Mouse (Mus musculus) hindbrain, embryonic 12.5 days (tissue): ENCODE measurements around the gene Slc51b. TPM values are rescaled to one million over a fixed set of nuclear protein-coding genes. Genes with fewer than 3 reads are reported as not detected.

Experiments used
- ATAC-seq: fragments of 200-750 bp; cut with Nextera tagmentation; 2 replicates; pipeline ENCODE4 v1.8.0; 2017; ENCODE audit warnings: moderate TSS enrichment; ENCODE audit not compliant: low FRiP score
- H3K27ac ChIP-seq: fragments of 300-500 bp; sonication (generic); 2 replicates; pipeline ENCODE4 v1.5.1; 2016; ENCODE audit warnings: mild to moderate bottlenecking
- H3K27me3 ChIP-seq: fragments of 300-500 bp; sonication (generic); 2 replicates; pipeline ENCODE4 v1.6.1; 2016; ENCODE audit warnings: mild to moderate bottlenecking
- H3K36me3 ChIP-seq: fragments of 300-500 bp; sonication (generic); 2 replicates; pipeline ENCODE4 v1.6.1; 2016; ENCODE audit warnings: mild to moderate bottlenecking
- H3K4me1 ChIP-seq: fragments of 300-500 bp; sonication (generic); 2 replicates; pipeline ENCODE4 v1.6.1; 2016
- H3K4me2 ChIP-seq: fragments of 300-500 bp; sonication (generic); replicated peaks from 2 replicates; pipeline ENCODE4 v1.6.1; 2016; ENCODE audit warnings: mild to moderate bottlenecking
- H3K4me3 ChIP-seq: fragments of 300-500 bp; sonication (generic); 2 replicates; pipeline ENCODE4 v1.5.1; 2016; ENCODE audit warnings: mild to moderate bottlenecking
- H3K9ac ChIP-seq: fragments of 300-500 bp; sonication (generic); 2 replicates; pipeline ENCODE4 v1.6.1; 2016; ENCODE audit warnings: mild to moderate bottlenecking, moderate library complexity
- H3K9me3 ChIP-seq: fragments of 300-500 bp; sonication (generic); replicated peaks from 2 replicates; pipeline ENCODE4 v1.6.1; 2016; ENCODE audit warnings: mild to moderate bottlenecking
- WGBS: fragments of 180-500 bp; shearing (Covaris S2); methylation state at CpG from one replicate; pipeline ENCODE4 v1.1.7; 2016; 5-methylcytosine and 5-hydroxymethylcytosine counted together
- polyA plus RNA-seq: library from polyadenylated mRNA; unstranded; fragments of >200 nt; fragmentation: Nextera tagmentation; extraction: Ambion mirVana; gene quantifications from 2 replicates; pipeline ENCODE4 v1.2.1, GENCODE M21; 2016

Gene Slc51b
- polyA plus RNA-seq, 1 experiment from 2014 or later = not detected

GRCm38 (mm10) chr9:65384276-65384675 is 38.5 kb downstream of the Slc51b start:
- Histone ChIP-seq H3K27ac (no peak overlapping the region), H3K9ac (no peak overlapping the region), H3K27me3 (peaks cover 4% of the 10 kb centered on the region), H3K36me3 (no peaks in the 10 kb centered on the region), H3K9me3 (no peaks in the 10 kb centered on the region), H3K4me2 (no peak overlapping the region), H3K4me1 (peaks cover 2% of the 10 kb centered on the region; the same call in 1 of the 2 replicates), H3K4me3 (no peak overlapping the region)
- 71% methylated on average over 3 of the region's 3 CpGs for WGBS
- no peak for ATAC-seq

- no peak for ATAC-seq
- no peak overlapping the region for H3K9ac ChIP-seq
- no peak overlapping the region for H3K4me3 ChIP-seq
- H3K9me3 ChIP-seq = no peaks in the 10 kb centered on the region
- no peak overlapping the region for H3K4me2 ChIP-seq
- 0 out of 2 replicates have a peak, but pooled peaks cover 3% of the 10 kb centered on the region for H3K36me3 ChIP-seq
- 71% methylated on average over 3 of the region's 3 CpGs for WGBS
- peaks cover 2% of the 10 kb centered on the region; the same call in 1 of the 2 replicates for H3K4me1 ChIP-seq
- H3K27ac ChIP-seq = no peak overlapping the region
- H3K27me3 ChIP-seq = no peaks in the 10 kb centered on the region
These were observed 40.0 kb downstream of the Slc51b start for GRCm38 (mm10) chr9:65382751-65383097.

GRCm38 (mm10) chr9:65382031-65382750 is 40.6 kb downstream of the Slc51b start:
- Histone ChIP-seq H3K9me3 (no peaks in the 10 kb centered on the region), H3K27ac (no peak overlapping the region), H3K9ac (no peak overlapping the region), H3K4me3 (no peak overlapping the region), H3K4me2 (no peak overlapping the region), H3K27me3 (no peaks in the 10 kb centered on the region), H3K4me1 (peaks cover 2% of the 10 kb centered on the region; the same call in 1 of the 2 replicates), H3K36me3 (0 out of 2 replicates have a peak, but pooled peaks cover 3% of the 10 kb centered on the region)
- 80% methylated on average over 6 of the region's 6 CpGs for WGBS
- no peak for ATAC-seq

GRCm38 (mm10) chr9:65381017-65381590 is 41.7 kb downstream of the Slc51b start:
- H3K4me2 ChIP-seq = no peak overlapping the region
- ATAC-seq = no peak
- H3K27ac ChIP-seq = no peak overlapping the region
- no peaks in the 10 kb centered on the region for H3K27me3 ChIP-seq
- H3K4me1 ChIP-seq = peaks cover 2% of the 10 kb centered on the region; the same call in 1 of the 2 replicates
- H3K36me3 ChIP-seq = peaks cover 11% of the 10 kb centered on the region; the same call in 1 of the 2 replicates
- no peaks in the 10 kb centered on the region for H3K9me3 ChIP-seq
- H3K4me3 ChIP-seq = no peak overlapping the region
- H3K9ac ChIP-seq = no peak overlapping the region
- WGBS = 76% methylated on average over 4 of the region's 4 CpGs

- no peak overlapping the region for H3K4me3 ChIP-seq
- no peaks in the 10 kb centered on the region for H3K9me3 ChIP-seq
- no peaks in the 10 kb centered on the region for H3K27me3 ChIP-seq
- H3K4me2 ChIP-seq = no peak overlapping the region
- H3K27ac ChIP-seq = no peak overlapping the region
- H3K9ac ChIP-seq = no peak overlapping the region
- WGBS = 82% methylated on average over 9 of the region's 9 CpGs
- peaks cover 29% of the 10 kb centered on the region for H3K36me3 ChIP-seq
- no peak for ATAC-seq
- H3K4me1 ChIP-seq = no peaks in the 10 kb centered on the region
These were observed 47.4 kb downstream of the Slc51b start for GRCm38 (mm10) chr9:65375163-65375934.

- peaks cover 29% of the 10 kb centered on the region for H3K36me3 ChIP-seq
- H3K9ac ChIP-seq = no peak overlapping the region
- H3K4me3 ChIP-seq = no peak overlapping the region
- WGBS = 83% methylated on average over 5 of the region's 5 CpGs
- no peaks in the 10 kb centered on the region for H3K9me3 ChIP-seq
- ATAC-seq = no peak
- no peak overlapping the region for H3K27ac ChIP-seq
- H3K4me2 ChIP-seq = no peak overlapping the region
- H3K4me1 ChIP-seq = no peaks in the 10 kb centered on the region
- no peaks in the 10 kb centered on the region for H3K27me3 ChIP-seq
These were observed 48.1 kb downstream of the Slc51b start for GRCm38 (mm10) chr9:65374468-65375162.

GRCm38 (mm10) chr9:65372449-65372848 is 50.3 kb downstream of the Slc51b start:
- no peaks in the 10 kb centered on the region for H3K9me3 ChIP-seq
- H3K4me2 ChIP-seq = no peak overlapping the region
- WGBS = 82% methylated on average over 4 of the region's 4 CpGs
- peaks cover 26% of the 10 kb centered on the region for H3K36me3 ChIP-seq
- H3K27ac ChIP-seq = no peak overlapping the region
- H3K27me3 ChIP-seq = no peaks in the 10 kb centered on the region
- H3K9ac ChIP-seq = no peak overlapping the region
- no peaks in the 10 kb centered on the region for H3K4me1 ChIP-seq
- no peak for ATAC-seq
- H3K4me3 ChIP-seq = no peak overlapping the region

- Histone ChIP-seq H3K9me3 (no peaks in the 10 kb centered on the region), H3K4me1 (no peaks in the 10 kb centered on the region), H3K4me3 (no peak overlapping the region), H3K27me3 (no peaks in the 10 kb centered on the region), H3K9ac (no peak overlapping the region), H3K27ac (no peak overlapping the region), H3K4me2 (no peak overlapping the region), H3K36me3 (peaks cover 24% of the 10 kb centered on the region)
- no peak for ATAC-seq
- WGBS = 77% methylated on average over 24 of the region's 24 CpGs
These were observed 51.0 kb downstream of the Slc51b start for GRCm38 (mm10) chr9:65371756-65372155.

- Histone ChIP-seq H3K27ac (no peak overlapping the region), H3K4me1 (no peaks in the 10 kb centered on the region), H3K27me3 (no peaks in the 10 kb centered on the region), H3K4me2 (no peak overlapping the region), H3K9me3 (no peaks in the 10 kb centered on the region), H3K4me3 (no peak overlapping the region), H3K9ac (no peak overlapping the region), H3K36me3 (peaks cover 25% of the 10 kb centered on the region)
- ATAC-seq = no peak
- WGBS = 88% methylated on average over 7 of the region's 7 CpGs
These were observed 57.0 kb downstream of the Slc51b start for GRCm38 (mm10) chr9:65365721-65366120.

GRCm38 (mm10) chr9:65363684-65364083 is 59.1 kb downstream of the Slc51b start:
- no peak overlapping the region for H3K27ac ChIP-seq
- ATAC-seq = no peak
- H3K9ac ChIP-seq = no peak overlapping the region
- H3K4me2 ChIP-seq = no peak overlapping the region
- H3K36me3 ChIP-seq = peaks cover 43% of the 10 kb centered on the region
- no peaks in the 10 kb centered on the region for H3K9me3 ChIP-seq
- no peak overlapping the region for H3K4me3 ChIP-seq
- 56% methylated on average over 9 of the region's 9 CpGs for WGBS
- no peaks in the 10 kb centered on the region for H3K4me1 ChIP-seq
- H3K27me3 ChIP-seq = no peaks in the 10 kb centered on the region
